Mouse (Mus musculus) heart, adult 11 months (tissue): ENCODE measurements around the gene Sspn.
A peak's percentile ranks its signal among the peaks of the same experiment; 100 is the strongest.

Source experiments
- DNase-seq: peaks from one replicate; pipeline ENCODE4 v3.0.0; 2022

Sspn gene

DNA sequence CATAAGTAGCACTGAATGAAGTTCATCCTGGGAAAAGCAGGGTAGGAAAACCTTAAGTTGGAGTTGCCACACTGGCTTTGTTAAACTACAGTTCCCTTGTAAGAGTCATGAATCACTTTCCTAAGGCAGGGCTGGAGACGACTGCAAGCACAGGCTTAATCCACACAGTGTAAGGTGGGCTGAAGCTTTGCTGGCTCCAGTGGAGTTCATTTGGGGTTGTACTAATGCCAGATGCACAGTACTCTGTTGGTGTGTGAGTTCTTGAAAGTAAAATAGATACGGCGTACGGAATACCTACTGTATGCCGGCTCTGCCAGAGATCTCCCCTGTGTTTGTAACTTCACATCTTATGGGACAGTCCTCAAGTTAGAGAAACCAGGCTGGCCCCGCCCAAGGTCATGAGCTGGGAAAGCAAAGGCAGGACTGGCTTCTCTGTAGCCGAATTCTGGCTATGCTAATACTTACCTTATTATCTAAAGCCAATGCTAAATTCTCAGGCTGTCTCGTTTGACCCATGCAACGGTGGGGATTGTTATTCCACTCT, 3.3 kb downstream of the Sspn start:
- peak; percentile 91 for DNase-seq

GRCm38 (mm10) chr6:145935912-145936311, 4.5 kb downstream of the Sspn start:
- DNase-seq: peak; percentile 93

DNA sequence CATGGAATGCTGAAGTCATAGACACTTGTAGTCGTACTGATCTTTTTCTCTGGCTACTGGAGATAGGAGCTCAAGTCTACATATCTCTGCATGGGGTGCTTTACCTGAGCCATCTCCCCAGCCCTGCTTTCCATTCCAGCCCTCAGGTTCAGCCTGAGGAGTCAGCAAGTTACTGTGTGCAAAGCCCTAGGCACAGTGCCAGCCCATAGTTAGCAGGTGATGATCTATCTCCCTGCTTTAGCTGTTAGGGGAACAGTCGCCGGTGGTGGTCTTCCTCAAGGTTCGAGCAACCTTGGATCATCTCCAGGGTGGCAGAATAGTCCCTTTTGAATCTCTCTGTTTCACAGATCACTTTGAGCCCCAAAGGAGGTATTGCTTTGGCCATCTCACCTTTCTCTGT, 5.1 kb downstream of the Sspn start:
- peak; percentile 90 for DNase-seq

DNA sequence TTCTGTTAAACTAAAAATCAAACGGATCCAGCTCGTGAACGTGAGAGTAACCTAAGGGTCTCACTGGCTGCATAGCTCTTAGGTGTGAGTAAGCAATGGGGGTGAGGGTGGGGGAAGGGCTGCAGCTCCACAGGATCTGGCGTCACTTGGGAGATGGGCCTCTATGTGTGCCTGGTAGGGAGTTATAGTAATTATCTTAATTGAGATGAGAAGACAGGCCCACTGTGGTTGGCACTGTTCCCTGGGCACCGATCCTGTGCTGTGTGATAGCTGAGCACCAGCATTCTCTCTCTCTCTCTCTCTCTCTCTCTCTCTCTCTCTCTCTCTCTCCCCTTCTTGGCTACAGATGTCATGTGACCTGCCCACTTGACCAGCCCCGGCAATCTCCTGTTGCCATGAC, 9.4 kb downstream of the Sspn start:
- no peak for DNase-seq

DNA sequence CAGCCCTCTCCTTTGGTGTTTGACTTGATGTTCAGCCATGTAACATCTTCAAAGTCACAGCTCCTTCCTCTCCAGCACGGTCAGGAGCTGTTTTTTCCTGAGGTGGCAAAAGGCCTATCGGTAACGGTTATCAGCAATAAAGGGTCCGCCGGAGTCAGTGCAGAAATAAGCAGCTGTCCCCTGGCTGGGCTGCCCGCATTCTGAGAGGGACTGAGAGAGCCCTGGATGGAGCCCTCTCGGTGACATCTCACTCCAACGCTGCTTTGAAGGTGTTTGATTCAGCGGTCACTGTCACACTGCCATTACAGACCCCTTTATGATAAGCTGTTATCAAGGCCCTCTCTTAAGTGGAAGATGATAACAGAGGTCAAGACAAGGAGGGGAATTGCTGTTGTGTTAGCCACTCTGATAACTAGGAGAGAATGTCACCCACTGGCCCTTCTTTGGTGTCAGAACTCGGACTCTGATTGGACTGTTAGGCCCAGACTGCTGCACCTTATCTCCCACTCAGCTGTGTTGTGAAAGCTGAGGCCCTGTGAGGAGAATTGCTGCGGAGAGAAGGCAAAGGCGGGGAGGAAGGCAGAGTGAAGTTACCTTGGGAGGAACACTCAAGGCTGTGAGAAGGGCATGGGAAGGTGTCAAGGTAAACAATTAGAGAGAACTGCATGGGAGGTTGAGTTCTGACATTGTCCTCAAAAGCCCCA, 11.0 kb downstream of the Sspn start:
- DNase-seq: no peak

DNA sequence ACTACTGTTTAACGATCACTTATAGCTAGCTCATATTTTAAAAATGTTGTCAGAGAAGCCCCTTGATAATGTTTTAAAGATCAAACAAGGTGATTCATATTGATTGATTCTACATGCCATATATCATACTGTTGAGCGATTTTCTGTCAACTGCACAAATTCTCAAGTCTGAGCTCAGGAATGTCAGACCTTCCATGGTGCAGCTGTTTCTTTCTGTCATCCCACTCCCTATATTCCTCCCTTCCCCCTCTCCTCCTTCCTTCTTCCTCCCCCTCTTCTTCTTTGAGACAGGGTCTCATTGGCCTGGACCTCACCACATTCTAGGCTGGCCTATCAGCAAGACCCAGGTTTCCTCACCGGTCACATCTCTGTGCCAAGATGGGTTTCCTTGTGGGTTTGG, 12.0 kb downstream of the Sspn start:
- no peak for DNase-seq

DNA sequence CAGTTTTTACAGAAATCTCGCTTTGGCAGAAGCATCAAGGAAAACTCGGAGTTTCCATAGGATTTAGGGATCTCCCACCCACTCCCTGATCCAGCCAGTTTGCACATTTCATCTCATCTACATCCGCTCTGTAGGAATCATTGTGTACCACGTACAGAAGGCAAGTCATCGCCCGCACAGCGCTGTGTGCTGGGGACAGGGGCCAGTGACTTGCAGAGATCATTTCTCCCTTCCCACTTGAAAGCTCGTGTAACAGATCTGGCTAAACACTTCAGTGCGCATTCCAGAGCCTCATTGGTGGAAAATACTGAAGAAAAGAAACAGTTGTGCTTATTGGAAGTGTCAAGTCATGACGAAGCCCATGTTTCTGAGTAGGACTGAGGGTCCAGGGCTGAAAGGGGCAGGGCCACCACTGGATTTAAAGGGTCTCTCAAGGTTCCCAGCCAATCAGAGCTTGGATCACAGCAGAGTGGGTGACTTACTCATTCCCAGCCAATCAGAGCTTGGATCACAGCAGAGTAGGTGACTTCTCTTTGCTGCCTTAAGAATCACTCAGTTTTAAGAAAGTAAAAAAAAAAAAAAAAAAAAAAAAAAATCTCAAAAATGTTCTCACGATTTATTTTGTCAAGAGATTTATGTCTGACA, 14.4 kb downstream of the Sspn start:
- peak; percentile 93 for DNase-seq

DNA sequence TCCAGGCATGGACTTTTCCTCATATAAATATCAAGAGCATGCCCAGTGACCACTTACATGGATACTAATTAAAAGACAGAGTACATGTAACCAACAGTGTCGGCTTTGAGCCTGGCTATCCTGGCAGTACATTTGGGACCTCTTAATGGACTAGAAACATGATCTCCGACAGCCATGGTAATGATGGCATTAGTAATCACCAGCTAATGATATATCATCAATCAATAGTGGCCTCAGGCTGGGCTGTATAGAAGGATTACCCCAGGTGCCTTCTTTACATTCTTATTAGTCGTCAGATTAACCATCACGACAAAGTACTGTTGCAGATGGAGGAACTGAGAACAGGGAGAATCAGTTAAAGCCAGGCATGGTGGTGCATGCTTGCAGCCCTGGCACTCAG, 17.6 kb downstream of the Sspn start:
- no peak for DNase-seq

- peak; percentile 91 for DNase-seq
Measured at GRCm38 (mm10) chr6:145950626-145951025, 19.2 kb downstream of the Sspn start.

DNA sequence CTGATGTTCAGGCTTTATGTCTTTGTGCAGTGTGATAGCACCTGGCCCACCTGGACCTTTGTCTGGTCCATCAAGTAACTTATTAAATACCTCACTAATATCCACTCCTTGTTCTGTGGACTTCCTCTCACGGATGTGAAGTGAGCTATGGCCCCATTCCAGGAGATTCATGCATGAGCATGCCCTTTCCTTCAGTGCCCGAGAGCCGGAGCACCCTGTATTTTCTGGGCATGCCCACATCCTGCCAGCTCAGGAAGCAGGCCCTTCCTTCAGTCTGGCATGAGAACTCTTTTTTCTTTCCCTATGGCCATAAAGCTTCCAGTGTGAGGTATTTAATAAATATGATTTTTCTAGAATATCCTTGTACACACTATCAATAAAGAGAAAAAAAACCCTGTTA, 21.2 kb downstream of the Sspn start:
- no peak for DNase-seq

DNA sequence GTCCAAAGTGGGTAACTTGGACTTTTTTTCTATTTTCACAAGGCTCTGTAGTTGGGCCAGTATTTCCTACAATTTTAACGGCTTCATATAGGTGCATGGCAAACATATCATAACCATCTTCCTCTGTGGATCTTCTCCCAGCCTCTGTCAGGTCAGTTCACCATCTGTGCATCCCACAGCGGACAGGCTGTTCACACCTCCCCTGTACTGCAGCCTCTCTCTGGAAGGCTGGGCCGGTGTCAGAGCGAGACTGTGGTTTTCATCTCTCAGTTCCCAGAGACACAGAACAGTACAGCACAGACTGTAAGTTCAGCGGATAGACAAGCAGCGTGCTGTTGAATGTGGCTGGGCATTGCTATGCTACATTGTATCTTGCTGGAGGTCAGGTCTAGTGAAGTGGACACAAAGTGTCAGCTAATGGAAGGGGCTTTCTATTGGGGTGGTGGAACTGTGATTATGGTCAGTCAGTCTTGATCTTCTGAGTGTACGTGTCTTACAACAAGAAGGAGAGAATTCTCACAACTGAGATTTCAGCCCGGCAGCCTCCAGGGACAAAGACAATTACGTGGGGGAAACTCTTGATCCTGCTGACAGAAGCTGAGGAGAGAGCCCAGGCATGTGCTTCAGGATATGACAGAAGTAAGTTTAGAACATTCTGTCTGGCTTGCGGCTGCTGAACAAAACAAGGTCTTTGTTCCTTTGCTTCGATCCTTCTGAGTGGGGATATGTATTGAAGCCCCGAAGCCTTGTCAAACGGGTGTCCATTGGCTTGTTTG, 21.9 kb downstream of the Sspn start:
- peak; percentile 91 for DNase-seq

- DNase-seq: no peak
Measured at GRCm38 (mm10) chr6:145957427-145957965, 26.1 kb downstream of the Sspn start.

DNA sequence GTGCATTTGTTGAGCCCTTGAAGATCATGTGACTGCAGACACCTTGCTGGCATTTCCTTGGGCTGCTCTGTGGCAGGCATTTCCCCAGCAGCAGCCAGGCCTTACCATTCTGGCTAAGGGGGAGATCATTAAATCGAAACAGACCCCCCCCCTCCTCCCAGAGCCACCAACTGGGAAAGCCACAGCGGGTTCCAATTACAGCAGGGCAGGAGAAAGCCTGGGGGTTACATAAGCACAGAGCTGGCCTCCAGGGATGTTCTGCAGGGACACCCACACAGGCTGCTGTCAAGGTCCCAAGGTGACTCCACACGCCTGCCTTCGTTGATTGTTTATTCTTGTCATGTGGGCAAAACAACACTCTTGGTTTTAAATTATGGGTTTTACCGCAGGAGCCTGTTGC, 26.6 kb downstream of the Sspn start:
- DNase-seq: peak; percentile 96

- DNase-seq: no peak
Measured at GRCm38 (mm10) chr6:145961047-145961446, 29.6 kb downstream of the Sspn start.

- no peak for DNase-seq
Measured at GRCm38 (mm10) chr6:145963966-145964365, 32.5 kb downstream of the Sspn start.

- DNase-seq: no peak
Measured at GRCm38 (mm10) chr6:145967693-145968092, 36.3 kb downstream of the Sspn start.

GRCm38 (mm10) chr6:145968301-145968818, 36.9 kb downstream of the Sspn start:
- DNase-seq: peak; percentile 98

DNA sequence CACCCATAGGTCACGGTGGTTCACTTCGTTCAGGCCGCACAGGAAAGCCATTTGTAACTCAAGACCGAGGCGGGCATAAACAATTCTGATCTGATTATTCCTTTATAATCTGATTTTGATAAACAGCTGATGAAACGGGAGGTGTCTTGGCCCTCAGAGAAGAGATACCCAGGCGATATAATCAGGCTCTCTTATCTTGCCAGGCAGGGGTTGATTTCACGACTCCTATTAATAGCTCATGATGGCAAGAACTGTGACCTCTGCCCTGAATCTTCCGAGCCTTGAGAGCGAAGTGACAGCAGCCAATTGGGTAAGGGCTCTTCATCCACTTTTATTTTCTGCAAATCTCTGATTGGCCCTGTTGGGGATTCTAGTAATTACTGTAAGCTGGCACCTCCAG, 37.4 kb downstream of the Sspn start:
- peak; percentile 91 for DNase-seq

DNA sequence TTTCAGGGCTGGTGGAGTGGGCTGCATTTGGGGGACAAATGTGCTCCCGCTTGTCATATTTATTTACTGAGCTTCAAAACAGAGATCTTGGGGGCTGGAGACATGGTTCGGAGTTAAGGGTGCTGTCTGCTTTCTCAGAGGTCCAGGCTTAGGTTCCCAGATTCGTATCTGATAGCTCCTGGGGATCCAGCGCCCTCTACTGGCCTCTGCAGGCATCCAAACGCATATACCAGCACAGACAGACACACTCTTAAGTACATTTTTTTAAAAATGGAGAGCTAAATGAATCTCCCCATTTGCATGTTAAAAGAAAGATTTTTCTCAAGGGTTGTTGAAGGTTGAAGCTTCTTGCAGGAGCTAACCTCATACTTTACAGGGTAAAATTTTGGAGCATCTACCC, 38.1 kb downstream of the Sspn start:
- DNase-seq: no peak

DNA sequence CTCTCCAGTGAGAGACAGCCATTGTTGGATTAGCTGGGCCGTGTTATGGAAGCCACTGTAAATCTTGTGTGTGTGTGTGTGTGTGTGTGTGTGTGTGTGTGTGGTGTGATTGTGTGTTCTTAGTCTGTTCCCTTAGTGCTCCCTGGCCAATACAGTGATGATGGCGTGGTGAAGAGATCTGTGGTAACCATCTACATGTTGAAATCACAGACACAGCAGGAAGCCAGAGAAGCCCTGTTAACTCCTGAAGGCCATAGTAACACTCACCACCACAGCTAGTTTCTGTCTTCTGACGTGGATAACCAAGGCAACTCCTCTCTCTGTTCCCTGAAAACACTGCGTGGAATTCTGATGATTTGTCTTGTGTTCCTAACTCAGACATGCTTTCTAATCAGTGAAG, 40.7 kb downstream of the Sspn start:
- no peak for DNase-seq

DNA sequence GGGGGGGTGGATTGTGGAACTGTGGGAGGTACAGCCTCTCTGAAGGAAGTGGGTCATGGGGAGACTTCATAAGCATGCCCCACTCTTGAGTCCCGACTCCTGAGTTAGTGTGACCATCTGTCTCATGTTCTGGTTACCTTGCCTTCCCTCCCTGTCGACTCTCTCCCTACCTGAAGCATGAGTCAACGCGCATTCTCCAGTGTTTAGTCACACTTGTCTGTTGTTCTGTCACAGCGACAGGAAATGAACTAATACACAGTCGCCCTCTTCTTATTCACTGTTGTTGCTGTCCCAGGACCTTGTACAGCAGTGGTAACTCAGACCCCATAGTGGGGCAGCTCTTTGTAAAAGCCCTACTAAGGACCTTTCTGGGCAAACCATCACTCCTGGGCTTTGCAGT, 41.4 kb downstream of the Sspn start:
- DNase-seq: no peak

- DNase-seq: no peak
Measured at GRCm38 (mm10) chr6:145973356-145973755, 41.9 kb downstream of the Sspn start.

DNA sequence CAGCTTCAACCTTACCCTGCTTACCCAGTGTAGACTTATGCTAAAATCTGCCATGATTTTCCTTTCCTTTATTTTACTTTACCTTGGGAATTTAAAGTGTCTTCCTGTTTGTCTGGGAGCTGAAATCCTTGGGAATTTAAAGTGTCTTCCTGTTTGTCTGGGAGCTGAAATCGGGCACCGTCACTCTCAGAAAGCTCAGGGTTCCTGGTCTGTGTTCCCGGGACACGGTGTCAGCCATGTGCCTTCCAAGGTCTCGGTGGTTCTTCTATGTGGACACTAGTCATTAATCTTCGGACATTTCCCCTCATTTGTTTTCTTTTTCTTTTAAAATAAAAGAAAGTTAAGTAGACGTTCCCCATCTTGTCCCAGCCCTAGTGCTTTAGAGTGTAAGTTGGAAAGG, 43.3 kb downstream of the Sspn start:
- DNase-seq: no peak
